Mouse (Mus musculus) heart, embryonic 13.5 days (tissue): Measurements from ENCODE around the gene Obox8. TPM values are rescaled to one million over a fixed set of nuclear protein-coding genes. Genes with fewer than 3 reads are reported as not detected.

Source experiments
- ATAC-seq: fragments of 200-750 bp; cut with Nextera tagmentation; 2 replicates; pipeline ENCODE4 v1.8.0; 2017; ENCODE audit warnings: moderate TSS enrichment; ENCODE audit not compliant: insufficient number of reproducible peaks, low FRiP score, low TSS enrichment; ENCODE audit errors: extremely low read depth
- H3K27ac ChIP-seq: fragments of 300-500 bp; sonication (generic); replicated peaks from 2 replicates; pipeline ENCODE4 v1.5.1; 2015; ENCODE audit warnings: moderate library complexity, mild to moderate bottlenecking, inconsistent platforms
- H3K27me3 ChIP-seq: fragments of 300-500 bp; sonication (generic); replicated peaks from 2 replicates; pipeline ENCODE4 v1.6.1; 2015; ENCODE audit warnings: mild to moderate bottlenecking, inconsistent platforms
- H3K36me3 ChIP-seq: fragments of 300-500 bp; sonication (generic); 2 replicates; pipeline ENCODE4 v1.6.1; 2015; ENCODE audit warnings: mild to moderate bottlenecking, inconsistent platforms
- H3K4me1 ChIP-seq: fragments of 300-500 bp; sonication (generic); 2 replicates; pipeline ENCODE4 v1.6.1; 2015; ENCODE audit warnings: inconsistent platforms
- H3K4me2 ChIP-seq: fragments of 300-500 bp; sonication (generic); 2 replicates; pipeline ENCODE4 v1.6.1; 2015; ENCODE audit warnings: inconsistent platforms, mild to moderate bottlenecking, moderate library complexity
- H3K4me3 ChIP-seq: fragments of 300-500 bp; sonication (generic); 2 replicates; pipeline ENCODE4 v1.5.1; 2015; ENCODE audit warnings: moderate library complexity, mild to moderate bottlenecking, inconsistent platforms
- H3K9ac ChIP-seq: fragments of 300-500 bp; sonication (generic); 2 replicates; pipeline ENCODE4 v1.6.1; 2015; ENCODE audit warnings: inconsistent platforms, mild to moderate bottlenecking, moderate library complexity
- H3K9me3 ChIP-seq: fragments of 300-500 bp; sonication (generic); 2 replicates; pipeline ENCODE4 v1.6.1; 2016; ENCODE audit warnings: inconsistent platforms
- WGBS: fragments of 180-500 bp; shearing (Covaris S2); methylation state at CpG from one replicate; pipeline ENCODE4 v1.1.7; 2015; ENCODE audit warnings: mixed read lengths; 5-methylcytosine and 5-hydroxymethylcytosine counted together
- polyA plus RNA-seq: library from polyadenylated mRNA; unstranded; fragments of >200 nt; fragmentation: Nextera tagmentation; extraction: Ambion mirVana; gene quantifications from 2 replicates; pipeline ENCODE4 v1.2.1, GENCODE M21; 2015

The Obox8 gene
- not detected in 2 replicates for polyA plus RNA-seq

DNA sequence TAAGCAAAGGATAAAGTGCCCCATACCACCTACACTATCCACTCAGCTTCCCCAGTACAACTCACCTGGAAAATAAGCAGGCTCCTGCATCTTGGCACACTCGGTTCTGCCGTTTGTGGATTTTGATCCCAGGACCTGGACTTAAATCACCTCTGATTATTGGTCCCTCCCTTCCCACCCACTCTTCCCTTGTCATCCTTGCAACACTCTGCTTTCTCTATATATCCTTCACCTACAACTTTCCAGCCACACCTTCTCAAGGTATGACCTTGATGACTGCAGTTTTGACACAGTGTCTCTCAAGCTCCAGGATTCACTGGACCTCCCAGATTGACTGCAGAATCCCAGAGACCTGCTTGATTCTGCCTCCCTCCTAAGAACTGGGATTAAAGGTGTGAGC, at the start of gene Obox8:
Gene Obox8 (minus strand): TSS at position 101 of the 400 bp plus-strand sequence.
- 56% methylated on average over 2 of the region's 2 CpGs for WGBS
- Histone ChIP-seq H3K4me3 (no peak within 1 kb of the TSS), H3K4me2 (no peak within 1 kb of the TSS), H3K4me1 (no peaks in the 10 kb centered on the region), H3K27me3 (no peaks in the 10 kb centered on the region), H3K9ac (no peak within 1 kb of the TSS), H3K36me3 (no peaks in the 10 kb centered on the region), H3K9me3 (peaks cover 54% of the 10 kb centered on the region), H3K27ac (no peak within 1 kb of the TSS)
- ATAC-seq = no peak

DNA sequence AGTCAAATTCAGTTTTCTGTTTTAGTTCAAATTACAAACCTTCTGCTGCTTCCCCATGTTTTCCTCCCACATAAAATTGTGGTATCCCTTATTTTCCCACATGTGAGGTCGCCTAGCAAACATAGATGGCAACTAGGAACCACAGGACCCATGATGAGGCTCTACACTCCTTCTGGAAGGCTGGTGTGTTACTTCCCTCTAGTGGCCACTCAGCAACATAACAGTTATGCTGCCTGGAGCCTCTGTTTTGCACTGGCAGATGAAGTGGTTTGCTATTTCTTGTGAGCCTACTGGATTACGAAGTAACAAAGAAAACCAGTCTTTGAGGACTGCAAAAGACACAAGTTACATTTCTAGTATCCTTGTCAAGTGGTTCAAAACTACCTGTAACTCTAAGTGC, 16.1 kb downstream of the Obox8 start:
- 30% methylated on average over 2 of the region's 2 CpGs for WGBS
- ATAC-seq = no peak
- Histone ChIP-seq H3K4me2 (no peak overlapping the region), H3K36me3 (no peaks in the 10 kb centered on the region), H3K9me3 (0 out of 2 replicates have a peak, but pooled peaks cover 3% of the 10 kb centered on the region), H3K4me1 (no peaks in the 10 kb centered on the region), H3K4me3 (no peak overlapping the region), H3K9ac (no peak overlapping the region), H3K27me3 (no peaks in the 10 kb centered on the region), H3K27ac (no peak overlapping the region)

DNA sequence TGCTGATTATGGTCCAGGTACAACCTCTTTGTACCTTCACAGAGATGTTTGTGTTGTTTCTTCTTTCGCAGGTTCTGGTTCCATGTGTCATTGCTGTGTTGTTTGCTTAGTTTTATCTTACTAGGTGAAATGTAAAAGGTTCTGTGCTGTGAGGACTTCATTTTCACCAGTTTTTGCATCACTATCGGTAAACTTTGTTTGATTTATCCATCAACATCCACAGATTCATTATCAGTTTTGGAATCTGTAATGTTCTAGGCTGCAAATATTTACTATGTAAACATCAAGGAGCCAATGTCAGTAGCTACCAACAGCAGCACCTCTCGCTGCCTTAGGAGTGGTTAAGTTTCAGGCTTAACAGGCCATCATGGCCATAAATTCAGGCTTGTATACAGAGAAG, 24.7 kb downstream of the Obox8 start:
- Histone ChIP-seq H3K27me3 (no peaks in the 10 kb centered on the region), H3K4me3 (no peak overlapping the region), H3K4me2 (no peak overlapping the region), H3K36me3 (no peaks in the 10 kb centered on the region), H3K9ac (no peak overlapping the region), H3K4me1 (no peaks in the 10 kb centered on the region), H3K27ac (no peak overlapping the region), H3K9me3 (peaks cover 16% of the 10 kb centered on the region; the same call in 1 of the 2 replicates)
- ATAC-seq = no peak
- 66% methylated on average over 3 of the region's 3 CpGs for WGBS

DNA sequence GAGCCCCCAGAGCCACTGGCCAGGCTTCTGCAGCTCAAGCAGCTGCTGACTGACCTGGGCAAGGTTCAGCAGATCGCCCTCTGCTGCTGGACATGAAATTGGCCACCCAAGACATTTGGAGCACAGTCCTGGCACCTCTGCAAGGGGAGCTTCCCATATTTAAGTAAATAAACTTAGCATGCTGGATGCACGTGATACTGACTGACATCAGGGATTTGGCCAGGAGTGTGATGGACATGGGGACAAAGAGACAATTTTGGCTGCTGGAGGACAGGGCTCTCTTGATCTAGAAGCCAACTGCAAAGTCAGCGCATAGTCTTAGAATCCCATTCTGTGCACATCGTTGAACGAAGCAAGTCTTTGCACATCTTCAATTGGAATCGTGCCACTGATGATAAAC, 25.8 kb downstream of the Obox8 start:
- ATAC-seq = no peak
- Histone ChIP-seq H3K4me3 (no peak overlapping the region), H3K9me3 (peaks cover 16% of the 10 kb centered on the region; the same call in 1 of the 2 replicates), H3K27ac (no peak overlapping the region), H3K4me2 (no peak overlapping the region), H3K27me3 (no peaks in the 10 kb centered on the region), H3K9ac (no peak overlapping the region), H3K4me1 (no peaks in the 10 kb centered on the region), H3K36me3 (no peaks in the 10 kb centered on the region)
- WGBS = 70% methylated on average over 6 of the region's 6 CpGs

Other genes starting within 250 kb of the Obox8 start
- not detected in 2 replicates for gene Sult2a3, start 210.5 kb downstream of the Obox8 start, polyA plus RNA-seq
- gene Sult2a6, start 78.7 kb downstream of the Obox8 start, polyA plus RNA-seq = not detected in 2 replicates
- not detected in 2 replicates for gene Sult2a8, start 113.2 kb upstream of the Obox8 start, polyA plus RNA-seq
- not detected in 2 replicates for gene Sult2a7, start 160.7 kb upstream of the Obox8 start, polyA plus RNA-seq
- 0.06 and 0.09 TPM in 2 replicates for gene Vmn1r90, start 229.9 kb upstream of the Obox8 start, polyA plus RNA-seq